Mouse (Mus musculus) thymus, postnatal 36 days (tissue): ENCODE measurements around the gene Capzb.

ENCODE experiments used
- DNase-seq, 2 experiments: peaks; one replicate each; pipeline ENCODE4 v3.0.0; 2022; ENCODE audit warnings: mixed read lengths in 2 of 2

The Capzb gene

GRCm38 (mm10) chr4:139209130-139209840 is 16.6 kb downstream of the Capzb start:
- DNase-seq: no peak

GRCm38 (mm10) chr4:139211975-139212831 is 19.5 kb downstream of the Capzb start:
- DNase-seq: no peak

GRCm38 (mm10) chr4:139213086-139213485 is 20.4 kb downstream of the Capzb start:
- no peak for DNase-seq

GRCm38 (mm10) chr4:139213935-139214371 is 21.3 kb downstream of the Capzb start:
- DNase-seq: no peak

GRCm38 (mm10) chr4:139216566-139216965 is 23.9 kb downstream of the Capzb start:
- no peak for DNase-seq

- DNase-seq: no peak
Observed at GRCm38 (mm10) chr4:139218539-139218938, 25.8 kb downstream of the Capzb start.

GRCm38 (mm10) chr4:139219656-139220055 is 27.0 kb downstream of the Capzb start:
- DNase-seq: no peak

DNA sequence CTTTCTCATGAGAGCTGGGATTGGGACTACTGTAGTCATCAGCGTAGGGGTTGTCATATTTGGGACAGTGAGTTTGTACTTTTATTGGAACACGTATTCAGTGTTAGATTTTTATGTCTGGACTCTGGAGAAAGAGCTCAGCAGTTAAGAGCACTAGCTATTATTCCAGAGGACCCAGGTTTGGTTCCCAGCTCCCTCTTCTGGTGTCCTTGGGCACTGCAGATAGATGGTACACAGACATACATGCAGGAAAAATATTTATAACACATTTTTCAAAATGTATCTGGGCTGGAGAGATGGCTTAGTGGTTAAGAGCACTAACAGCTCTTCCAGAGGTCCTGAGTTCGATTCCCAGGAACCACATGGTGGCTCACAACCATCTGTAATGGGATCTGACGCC is 28.3 kb downstream of the Capzb start:
- peak in 1 of 2 experiments; percentile 41 for DNase-seq

DNA sequence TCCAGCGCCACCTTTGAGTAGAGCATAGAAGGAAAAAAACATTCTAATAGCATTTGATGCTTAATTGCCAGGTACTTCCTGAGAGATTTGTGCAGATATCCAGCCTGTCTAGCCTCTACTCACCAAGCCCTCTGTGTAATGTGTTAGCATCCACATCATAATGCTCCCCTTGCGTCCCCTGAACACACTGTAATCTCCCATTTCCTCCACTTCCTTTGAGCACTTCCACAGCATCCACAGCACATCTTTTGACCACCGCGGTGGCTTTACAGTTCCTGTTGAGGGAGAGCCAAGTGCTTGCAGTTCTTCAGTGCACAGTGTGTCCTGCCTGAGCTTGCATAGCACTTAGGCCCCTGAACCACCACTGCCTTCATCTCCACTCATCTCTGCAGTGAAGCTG is 29.1 kb downstream of the Capzb start:
- DNase-seq: no peak

DNA sequence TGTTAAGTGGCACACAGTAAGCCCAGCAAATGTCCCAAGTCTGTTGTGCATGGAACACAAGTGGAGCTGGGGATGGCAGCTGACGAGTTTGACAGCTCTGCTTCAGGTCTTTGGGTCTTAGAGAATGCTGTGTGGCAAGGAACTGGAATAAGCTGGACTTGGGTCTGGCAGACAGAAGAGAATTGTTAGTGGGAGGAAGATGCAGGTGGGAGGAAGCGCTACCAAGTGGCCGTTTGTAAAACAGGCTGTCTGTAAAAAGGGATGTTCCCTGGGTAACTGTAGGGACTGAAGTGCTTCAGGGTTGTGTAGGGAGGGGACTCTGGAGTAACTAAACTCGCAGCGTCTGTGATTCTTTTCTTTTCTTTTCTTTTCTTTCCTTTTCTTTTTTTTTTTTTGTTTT is 32.4 kb downstream of the Capzb start:
- DNase-seq: no peak

GRCm38 (mm10) chr4:139225944-139226343 is 33.2 kb downstream of the Capzb start:
- no peak for DNase-seq

DNA sequence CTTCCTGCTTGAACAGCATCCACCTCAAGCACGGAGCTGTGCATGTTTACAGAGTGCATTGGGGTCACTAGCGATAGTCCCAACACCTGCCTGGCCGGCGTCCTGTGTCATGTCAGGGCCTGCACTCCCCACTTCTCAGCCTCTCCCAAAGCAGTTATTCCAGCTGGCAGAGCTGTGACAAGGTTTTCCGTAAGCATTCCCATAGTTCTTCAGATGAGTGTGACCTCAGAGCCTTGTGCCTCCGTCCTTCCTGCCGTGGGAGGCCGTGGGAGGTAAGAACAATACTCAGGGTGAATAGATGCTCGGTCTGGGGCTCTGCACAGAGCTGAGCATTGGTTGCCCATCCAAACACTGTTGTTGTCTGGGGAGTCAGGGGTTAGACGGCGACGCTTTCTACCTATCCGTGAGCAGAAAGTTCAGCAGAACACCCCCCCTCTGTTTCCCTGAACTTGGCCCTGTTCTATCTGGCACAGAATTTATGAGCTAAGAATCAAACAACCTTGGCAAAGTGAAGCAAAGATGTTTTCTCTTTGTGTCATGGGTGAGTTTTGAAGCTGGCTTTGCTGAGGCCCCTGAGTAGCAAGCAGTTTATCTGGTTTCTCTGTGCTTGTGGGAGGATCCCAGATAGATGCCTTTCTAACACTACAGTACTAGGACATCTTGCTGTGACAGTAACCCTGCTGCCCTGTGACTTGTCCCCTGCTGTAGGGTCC is 34.0 kb downstream of the Capzb start:
- DNase-seq: no peak

GRCm38 (mm10) chr4:139227923-139228322 is 35.2 kb downstream of the Capzb start:
- DNase-seq: no peak

DNA sequence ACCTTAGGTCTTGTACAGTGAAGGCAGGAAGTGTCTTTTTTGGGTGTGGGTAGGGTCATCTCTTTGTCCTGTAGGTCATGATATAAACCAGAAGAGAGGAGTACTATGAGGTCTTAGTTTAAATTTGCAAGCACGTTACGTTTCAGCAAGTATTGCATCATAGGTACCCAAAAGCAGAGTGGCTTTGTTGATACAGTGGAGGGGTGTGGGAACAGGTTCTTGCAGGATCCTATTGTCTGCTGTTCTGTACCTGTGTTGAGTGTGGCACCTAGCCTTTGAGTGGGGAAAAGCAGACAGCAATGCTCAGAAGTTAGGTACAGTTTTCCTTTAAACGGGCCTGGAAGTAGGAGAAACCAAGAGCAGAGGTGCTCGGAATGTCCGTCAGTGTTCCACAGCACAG is 36.6 kb downstream of the Capzb start:
- no peak for DNase-seq

GRCm38 (mm10) chr4:139230376-139231120 is 37.8 kb downstream of the Capzb start:
- no peak for DNase-seq

DNA sequence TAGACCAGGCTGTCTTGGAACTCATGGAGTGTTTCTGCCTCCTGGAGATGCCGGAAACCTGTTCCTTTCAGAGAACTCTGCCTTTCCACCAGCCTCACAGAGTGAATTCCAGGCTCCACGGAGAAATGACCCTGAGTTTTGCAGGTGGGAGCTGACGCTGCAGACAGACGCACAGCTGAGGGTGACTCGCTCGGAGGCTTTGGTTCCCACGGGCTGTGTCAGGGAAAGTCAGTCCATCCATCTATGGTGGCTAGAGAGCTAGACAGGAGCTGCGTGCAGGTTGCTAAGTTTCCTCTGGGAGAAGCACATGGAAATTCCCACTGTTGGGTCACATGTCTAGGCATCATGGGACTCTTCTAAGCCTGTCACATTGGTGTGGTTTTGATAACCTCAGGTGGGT is 38.5 kb downstream of the Capzb start:
- no peak for DNase-seq

DNA sequence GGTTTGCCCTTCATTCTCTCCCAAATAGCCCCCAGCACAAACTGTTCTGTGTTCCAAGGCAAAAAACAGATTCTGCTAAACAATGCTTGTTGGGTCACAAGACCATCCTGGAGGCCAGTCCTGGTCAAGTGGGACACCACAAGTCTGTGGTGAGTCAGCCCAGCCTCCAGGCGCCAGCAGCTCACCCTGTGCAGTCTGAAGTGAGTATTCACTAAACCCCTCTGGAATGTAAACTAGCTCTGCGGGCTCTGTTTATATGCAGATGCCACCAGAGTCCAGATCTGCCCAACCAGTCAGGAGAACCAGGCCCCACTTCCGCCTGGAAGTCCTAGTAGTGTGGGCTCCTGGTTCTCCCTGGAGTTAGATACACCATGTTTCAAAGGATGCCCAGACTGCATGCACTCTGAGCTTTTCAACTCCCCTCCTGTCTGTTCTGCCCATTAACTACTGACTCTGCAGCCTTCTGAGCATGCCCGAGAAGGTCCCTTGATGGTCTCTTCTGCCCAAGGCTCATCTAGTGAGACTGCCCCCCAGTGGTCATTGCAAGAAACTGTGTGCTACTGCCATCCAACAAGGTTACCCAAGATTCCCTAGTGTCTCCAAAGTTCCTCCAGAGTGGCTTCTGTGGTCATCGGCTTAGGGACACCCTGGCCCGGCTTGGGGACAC is 39.9 kb downstream of the Capzb start:
- peak in 1 of 2 experiments; percentile 33 for DNase-seq

- no peak for DNase-seq
Observed at GRCm38 (mm10) chr4:139233146-139233495, 40.4 kb downstream of the Capzb start.

- DNase-seq: no peak
Observed at GRCm38 (mm10) chr4:139233755-139234254, 41.1 kb downstream of the Capzb start.

DNA sequence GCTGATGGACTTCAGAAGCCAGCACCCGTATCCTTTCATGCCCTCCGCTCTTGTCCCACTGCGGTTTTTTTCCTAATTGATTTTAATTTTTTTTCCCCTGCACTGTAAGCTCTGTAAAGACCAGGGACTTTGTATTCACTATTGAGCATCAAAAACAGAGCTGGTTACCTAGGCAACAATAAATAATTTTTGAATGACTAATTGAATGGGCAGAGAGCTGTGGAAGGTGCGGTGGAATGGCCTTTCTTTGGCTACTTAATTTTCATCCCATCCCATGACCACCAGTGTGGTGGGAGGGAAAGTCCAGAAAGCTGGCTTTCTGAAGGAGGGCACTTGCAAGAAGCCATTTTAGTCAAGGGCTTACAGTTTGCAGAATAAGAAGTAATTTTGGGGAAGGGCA is 41.6 kb downstream of the Capzb start:
- no peak for DNase-seq

GRCm38 (mm10) chr4:139235556-139235955 is 42.9 kb downstream of the Capzb start:
- no peak for DNase-seq

GRCm38 (mm10) chr4:139238612-139239011 is 45.9 kb downstream of the Capzb start:
- no peak for DNase-seq
